Mouse (Mus musculus) retina, adult 2 months (tissue): Measurements from ENCODE around the gene Hist4h4.
"Not testable (repeated sequence)": the region's sequence is repeated elsewhere in the genome, so short reads cannot be mapped to it uniquely, and the experiment has no call there.

Source experiments
- DNase-seq: peaks from one replicate; pipeline ENCODE4 v3.0.0-alpha.2; 2012; ENCODE audit warnings: low read depth, low spot score

The Hist4h4 gene

GRCm38 (mm10) chr6:136815381-136815780 lies 11.2 kb upstream of the Hist4h4 start:
- DNase-seq = no peak

- DNase-seq = no peak
Observed at GRCm38 (mm10) chr6:136813117-136813516, 8.9 kb upstream of the Hist4h4 start.

DNA sequence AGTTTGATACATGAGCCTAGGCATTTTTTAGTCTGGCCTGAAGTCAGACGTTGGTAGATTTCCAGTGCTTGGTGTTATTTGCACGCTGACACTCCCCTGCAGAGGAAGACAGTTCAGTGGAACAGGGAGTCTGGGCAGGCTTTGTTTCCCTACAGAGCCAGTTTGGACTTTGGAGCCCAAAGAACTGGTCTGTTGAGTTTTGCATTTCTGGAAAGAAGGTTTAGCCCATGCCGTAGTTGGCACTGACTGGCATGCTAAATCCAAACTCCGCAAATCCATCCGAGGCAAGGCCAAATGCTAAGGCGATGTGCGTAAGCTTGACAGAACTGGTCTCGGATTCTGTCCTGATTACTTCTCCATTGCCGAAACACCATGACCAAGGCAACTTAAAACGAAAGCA lies 7.0 kb upstream of the Hist4h4 start:
- DNase-seq = no peak

DNA sequence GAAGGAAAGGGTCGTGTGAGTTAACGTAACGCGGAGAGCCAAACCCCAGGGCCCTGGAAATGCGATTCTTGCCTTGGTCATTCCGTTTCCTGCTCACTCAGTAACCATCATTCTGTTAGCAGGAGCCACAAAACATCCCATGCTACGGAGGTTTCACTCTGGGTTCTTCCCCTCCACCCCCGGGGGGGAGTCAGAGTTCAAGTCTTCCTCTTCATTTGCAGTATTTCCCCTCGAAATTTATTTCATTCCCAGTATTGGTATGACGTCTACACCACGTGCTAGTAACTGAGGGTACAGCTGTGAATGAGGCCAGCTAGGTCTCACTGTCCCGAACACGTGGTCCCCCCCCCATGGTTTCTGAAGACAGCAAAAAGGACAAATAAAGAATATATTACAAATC lies 5.5 kb upstream of the Hist4h4 start:
- DNase-seq = no peak

GRCm38 (mm10) chr6:136809077-136809476 lies 4.9 kb upstream of the Hist4h4 start:
- DNase-seq = no peak

GRCm38 (mm10) chr6:136808631-136809046 lies 4.4 kb upstream of the Hist4h4 start:
- no peak for DNase-seq

GRCm38 (mm10) chr6:136808014-136808417 lies 3.8 kb upstream of the Hist4h4 start, which contains the start of gene H2afj:
Gene H2afj, plus strand, starts transcription at chr6:136808244.
- peak; percentile 91 for DNase-seq

- no peak for DNase-seq
Observed at GRCm38 (mm10) chr6:136807395-136808013, 3.3 kb upstream of the Hist4h4 start.

DNA sequence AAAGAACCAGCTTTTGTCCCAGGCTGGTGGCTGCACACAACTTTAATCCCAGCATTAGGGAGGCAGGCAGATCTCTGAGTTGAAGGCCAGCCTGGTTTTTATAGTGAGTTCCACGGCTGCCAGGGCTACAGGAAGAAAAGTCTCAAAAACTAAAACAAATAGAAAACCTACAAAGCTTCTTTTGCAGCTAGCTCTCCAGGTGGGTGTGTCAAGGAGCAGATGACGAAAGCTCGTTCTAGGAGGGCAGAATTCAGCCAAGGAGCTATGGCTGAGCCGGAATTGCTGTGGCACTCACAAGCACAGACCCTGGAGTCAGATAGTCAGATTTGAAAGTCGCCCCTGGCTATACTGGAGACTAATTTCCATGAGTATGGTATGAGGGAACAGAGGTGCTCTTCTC lies 2.6 kb upstream of the Hist4h4 start:
- no peak for DNase-seq

- DNase-seq = no peak
Observed at GRCm38 (mm10) chr6:136805409-136805775, 1.2 kb upstream of the Hist4h4 start.

GRCm38 (mm10) chr6:136804705-136805408 lies 642 bp upstream of the Hist4h4 start:
- no peak for DNase-seq

DNA sequence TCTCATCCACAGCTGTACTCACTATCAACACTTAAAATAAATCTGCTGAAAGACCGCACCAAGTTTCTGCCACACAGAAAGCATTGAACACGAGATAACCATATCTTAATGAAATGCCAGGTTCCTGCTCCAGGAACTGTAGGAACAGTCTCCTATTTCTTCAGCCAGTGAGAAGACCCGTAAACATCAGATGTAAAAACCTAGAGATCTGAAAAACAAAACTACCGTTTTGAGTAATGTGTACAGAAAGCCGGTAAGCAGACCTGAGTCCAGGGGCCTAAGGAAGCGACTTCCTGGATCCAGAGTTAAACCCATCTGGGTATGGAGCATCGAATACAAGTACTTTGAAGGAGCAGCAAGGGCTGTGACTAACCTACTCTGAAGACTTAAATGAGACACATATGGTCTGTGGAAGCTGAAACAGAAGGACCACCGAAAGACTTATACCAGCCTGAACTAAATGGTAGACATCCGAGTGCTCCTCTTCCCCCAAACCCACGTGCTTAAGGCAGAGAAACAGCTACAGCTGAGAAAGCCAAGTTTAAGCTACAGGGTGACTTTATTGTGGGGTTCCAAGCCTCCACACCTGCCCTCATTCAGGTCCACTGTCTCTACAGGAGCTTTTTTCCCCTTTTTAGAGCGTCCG lies 999 bp downstream of the Hist4h4 start:
- DNase-seq = no peak

DNA sequence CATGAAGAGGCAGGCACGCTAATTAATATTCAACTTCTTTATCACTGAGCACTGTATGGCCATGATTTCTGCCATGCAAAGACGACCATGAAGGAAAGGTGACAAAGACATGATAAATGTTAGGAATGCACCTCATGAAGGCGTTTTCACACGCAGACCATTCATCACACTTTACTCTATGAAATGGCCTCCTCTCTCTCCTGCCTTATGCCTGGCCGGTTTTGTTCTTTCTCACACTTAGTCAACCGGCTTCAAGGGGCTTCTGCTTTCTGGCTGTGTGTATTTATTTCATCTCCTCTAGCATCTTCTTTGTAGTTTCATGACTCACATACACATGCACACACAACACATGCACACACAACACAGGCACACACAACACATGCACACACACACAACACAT lies 2.9 kb downstream of the Hist4h4 start:
- no peak for DNase-seq

- no peak for DNase-seq
Observed at GRCm38 (mm10) chr6:136800710-136801109, 3.5 kb downstream of the Hist4h4 start.

DNA sequence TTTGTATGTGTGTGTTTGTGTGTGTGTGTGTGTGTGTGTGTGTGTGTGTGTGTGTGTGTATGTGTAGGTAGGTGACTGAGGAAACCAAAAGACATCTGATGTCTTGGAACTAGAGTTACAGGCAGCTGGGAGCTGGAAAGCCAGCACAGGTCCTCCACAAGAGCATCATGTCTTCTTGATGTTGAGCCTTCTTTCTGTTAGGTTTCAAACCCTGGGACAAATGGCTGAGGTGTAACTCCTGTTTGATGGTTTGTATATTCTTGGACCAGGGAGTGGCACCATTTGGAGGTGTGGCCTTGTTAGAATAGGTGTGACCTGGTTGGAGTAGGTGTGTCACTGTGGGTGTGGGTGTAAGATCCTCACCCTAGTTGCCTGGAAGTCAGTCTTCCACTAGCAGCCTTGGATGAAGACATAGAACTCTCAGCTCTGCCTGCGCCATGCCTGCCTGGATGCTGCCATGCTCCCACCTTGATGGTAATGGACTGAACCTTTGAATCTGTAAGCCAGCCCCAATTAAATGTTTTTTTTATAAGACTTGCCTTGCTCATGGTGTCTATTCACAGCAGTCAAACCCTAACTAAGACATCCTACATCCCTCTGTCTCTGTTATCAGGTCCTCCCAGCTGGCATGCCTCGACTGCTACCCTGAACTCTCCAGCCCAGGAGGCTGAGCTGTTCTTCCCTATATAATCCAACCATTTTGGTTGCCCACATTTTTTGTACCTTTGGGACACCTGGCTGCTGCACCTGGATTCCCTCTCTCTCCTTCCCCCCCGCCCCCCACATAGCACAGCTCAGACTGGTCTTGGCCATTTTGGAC lies 6.1 kb downstream of the Hist4h4 start:
- DNase-seq = not testable (repeated sequence)

DNA sequence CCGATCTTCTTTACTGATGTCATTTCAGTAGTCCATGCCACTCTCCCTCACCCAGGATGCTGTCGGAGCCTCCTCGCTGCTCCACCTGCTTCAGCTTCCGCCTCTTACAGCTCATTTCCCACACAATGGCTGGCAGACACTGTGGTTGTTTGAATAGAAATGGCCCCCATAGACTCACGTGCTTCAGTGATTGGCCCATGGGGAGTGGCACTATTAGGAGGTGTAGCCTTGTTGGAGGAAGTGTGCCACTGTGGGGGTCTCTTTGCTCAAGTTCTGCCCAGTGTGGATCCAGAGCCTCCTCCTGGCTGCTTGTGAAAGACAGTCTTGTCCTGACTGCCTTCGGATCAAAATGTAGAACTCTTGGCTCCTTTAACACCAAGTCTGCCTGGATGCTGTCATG lies 8.4 kb downstream of the Hist4h4 start:
- DNase-seq = no peak

GRCm38 (mm10) chr6:136795110-136795509 lies 9.1 kb downstream of the Hist4h4 start:
- no peak for DNase-seq

- DNase-seq = no peak
Observed at GRCm38 (mm10) chr6:136793831-136794525, 10.2 kb downstream of the Hist4h4 start.

GRCm38 (mm10) chr6:136792884-136793758 lies 11.1 kb downstream of the Hist4h4 start:
- DNase-seq = no peak

DNA sequence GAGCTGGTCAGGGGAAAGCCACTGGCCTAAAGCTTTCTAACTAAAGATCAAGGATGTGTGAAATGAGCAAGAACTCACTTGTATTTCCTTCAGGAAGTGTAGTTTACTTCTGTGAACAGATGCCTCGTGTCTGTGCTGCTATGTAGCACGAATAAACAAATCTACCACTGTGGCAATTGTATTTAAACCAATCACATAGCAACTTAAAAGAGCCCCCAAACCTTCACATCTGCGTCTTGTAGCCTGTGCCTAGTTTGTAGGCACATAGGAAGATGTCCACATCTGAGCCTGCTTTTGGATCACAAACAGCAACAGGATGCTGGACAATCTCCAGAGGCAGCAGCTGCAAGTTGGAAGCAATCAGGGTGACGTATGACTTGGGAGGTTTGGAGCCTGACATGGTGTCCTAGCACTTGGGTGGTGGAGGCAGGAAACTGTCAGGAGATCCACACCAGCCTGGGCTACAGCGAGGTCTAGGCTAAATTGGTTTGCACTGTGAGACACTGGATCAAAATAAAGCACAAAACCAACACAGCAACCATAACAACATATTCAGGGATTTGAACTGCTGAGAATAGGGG lies 14.7 kb downstream of the Hist4h4 start:
- DNase-seq = no peak
